Mouse (Mus musculus): ENCODE results near the gene Atp6v1g2. TPM values are rescaled to one million over a fixed set of nuclear protein-coding genes. Genes with fewer than 3 reads are reported as not detected.

Atp6v1g2 gene
- total RNA-seq (2021), result 100 to 1,000 TPM; 454 to 455 TPM
- long read RNA-seq, experiment 1, transcript Atp6v1g2-204 (2 exons, 1,041 nt), result minor isoform, 13 of 718 reads
- long read RNA-seq, experiment 1, transcript Atp6v1g2-201 (3 exons, 1,528 nt), result major isoform, 623 of 718 reads
- long read RNA-seq, experiment 1, partial matches to known transcripts, result 5 of 718 reads
- long read RNA-seq, experiment 1, other reads (novel, unspliced or antisense), result 77 of 718 reads
- long read RNA-seq, experiment 2, transcript Atp6v1g2-201 (3 exons, 1,528 nt), result major isoform, 502 of 565 reads
- long read RNA-seq, experiment 2, transcript Atp6v1g2-204 (2 exons, 1,041 nt), result minor isoform, 12 of 565 reads
- long read RNA-seq, experiment 2, partial matches to known transcripts, result 5 of 565 reads
- long read RNA-seq, experiment 2, other reads (novel, unspliced or antisense), result 43 of 565 reads

- intact Hi-C loops (cut with DNase I), result loop anchor here (2.0 to 10.0 kb wide), 4 partner anchors 55 to 629 kb away; partner anchors contain the start of genes Agpat1, Rnf5 and Vars
- DNase-seq (ENCODE audit: low spot score in 2 of 2), result peak in 1 of 2 experiments; percentile 11
Measured at GRCm38 (mm10) chr17:35233114-35233980, at the start of gene Atp6v1g2. Atp6v1g2 (plus strand) TSS chr17:35233660.

GRCm38 (mm10) chr17:35185639-35186611, 47.5 kb upstream of the Atp6v1g2 start:
- intact Hi-C loops (cut with DNase I), result no loop called here
- no peak for DNase-seq (ENCODE audit: low spot score in 2 of 2)

GRCm38 (mm10) chr17:35186681-35187080, 46.8 kb upstream of the Atp6v1g2 start:
- intact Hi-C loops (cut with DNase I), result no loop called here
- no peak for DNase-seq (ENCODE audit: low spot score in 2 of 2)

- intact Hi-C loops (cut with DNase I), result no loop called here
- DNase-seq (ENCODE audit: low spot score in 2 of 2), result no peak
Measured at GRCm38 (mm10) chr17:35187345-35187744, 46.1 kb upstream of the Atp6v1g2 start.

- DNase-seq (ENCODE audit: low spot score in 2 of 2), result no peak
- intact Hi-C loops (cut with DNase I), result no loop called here
Measured at GRCm38 (mm10) chr17:35187959-35188610, 45.4 kb upstream of the Atp6v1g2 start, which contains the start of gene Lst1. Lst1 (minus strand) TSS chr17:35188439.

GRCm38 (mm10) chr17:35189186-35189585, 44.3 kb upstream of the Atp6v1g2 start:
- intact Hi-C loops (cut with DNase I), result no loop called here

GRCm38 (mm10) chr17:35190096-35190495, 43.4 kb upstream of the Atp6v1g2 start:
- intact Hi-C loops (cut with DNase I), result no loop called here

More at GRCm38 (mm10) chr17:35189186-35189585, 44.3 kb upstream of the Atp6v1g2 start:
- DNase-seq (ENCODE audit: low spot score in 2 of 2), result no peak

GRCm38 (mm10) chr17:35191723-35192122, 41.7 kb upstream of the Atp6v1g2 start:
- DNase-seq (ENCODE audit: low spot score in 2 of 2), result no peak
- intact Hi-C loops (cut with DNase I), result no loop called here

More at GRCm38 (mm10) chr17:35190096-35190495, 43.4 kb upstream of the Atp6v1g2 start:
- no peak for DNase-seq (ENCODE audit: low spot score in 2 of 2)

GRCm38 (mm10) chr17:35192924-35193323, 40.5 kb upstream of the Atp6v1g2 start:
- intact Hi-C loops (cut with DNase I), result no loop called here
- no peak for DNase-seq (ENCODE audit: low spot score in 2 of 2)

- no peak for DNase-seq (ENCODE audit: low spot score in 2 of 2)
- intact Hi-C loops (cut with DNase I), result no loop called here
Measured at GRCm38 (mm10) chr17:35193881-35194843, 39.3 kb upstream of the Atp6v1g2 start, which contains the start of gene Ltb. Ltb (plus strand) TSS chr17:35194439.

GRCm38 (mm10) chr17:35194844-35195630, 38.4 kb upstream of the Atp6v1g2 start:
- no peak for DNase-seq (ENCODE audit: low spot score in 2 of 2)
- intact Hi-C loops (cut with DNase I), result no loop called here

GRCm38 (mm10) chr17:35195631-35196320, 37.7 kb upstream of the Atp6v1g2 start:
- intact Hi-C loops (cut with DNase I), result no loop called here

GRCm38 (mm10) chr17:35196321-35196641, 37.2 kb upstream of the Atp6v1g2 start:
- intact Hi-C loops (cut with DNase I), result no loop called here
- no peak for DNase-seq (ENCODE audit: low spot score in 2 of 2)

More at GRCm38 (mm10) chr17:35195631-35196320, 37.7 kb upstream of the Atp6v1g2 start:
- peak; percentile 85 to 94 for DNase-seq (ENCODE audit: low spot score in 2 of 2)

GRCm38 (mm10) chr17:35197126-35197525, 36.3 kb upstream of the Atp6v1g2 start:
- intact Hi-C loops (cut with DNase I), result no loop called here
- no peak for DNase-seq (ENCODE audit: low spot score in 2 of 2)

GRCm38 (mm10) chr17:35198029-35198428, 35.4 kb upstream of the Atp6v1g2 start:
- intact Hi-C loops (cut with DNase I), result no loop called here
- no peak for DNase-seq (ENCODE audit: low spot score in 2 of 2)

GRCm38 (mm10) chr17:35198946-35199345, 34.5 kb upstream of the Atp6v1g2 start:
- intact Hi-C loops (cut with DNase I), result no loop called here
- no peak for DNase-seq (ENCODE audit: low spot score in 2 of 2)
